Mouse (Mus musculus): ENCODE measurements at regions not wholly inside any gene's neighbourhood (a gene's known extent, or its start where the extent isn't known, plus 50 kb on each side); places are given as distances from the start of the nearest gene placed in this dataset.

- no peak for DNase-seq (ENCODE audit: low read depth in 1 of 2, low spot score in 2 of 2)
- WGBS: 87% methylated on average over 4 of the region's 4 CpGs
- Histone ChIP-seq H3K36me3 (ENCODE audit: control insufficient read depth, insufficient read depth, low read length) (no peaks in the 10 kb centered on the region), H3K4me1 (ENCODE audit: control insufficient read depth, insufficient read depth, insufficient read length) (no peaks in the 10 kb centered on the region), H3K4me3 (ENCODE audit: extremely low read depth, insufficient read depth, insufficient read length) (no peak overlapping the region), H3K27ac (ENCODE audit: insufficient read depth, low read length) (no peak overlapping the region), H3K27me3 (ENCODE audit: control insufficient read depth, insufficient read depth, low read length) (no peaks in the 10 kb centered on the region)
- TF ChIP-seq CTCF (IDR thresholded peaks at IDR 0.05; ENCODE audit: extremely low read depth, insufficient read depth, insufficient read length, insufficient replicate concordance) (no peak), POLR2A (IDR thresholded peaks at IDR 0.05; ENCODE audit: low read depth, low read length) (no peak)
Observed at GRCm38 (mm10) chr4:8427812-8428211, 189.0 kb upstream of the Car8 start.

GRCm38 (mm10) chr4:8423392-8424045, 184.7 kb upstream of the Car8 start:
- H3K36me3 ChIP-seq (ENCODE audit: control insufficient read depth, insufficient read depth, low read length): no peaks in the 10 kb centered on the region
- WGBS: 84% methylated on average over 16 of the region's 16 CpGs
- DNase-seq (ENCODE audit: low read depth in 1 of 2, low spot score in 2 of 2): no peak
- TF ChIP-seq POLR2A (IDR thresholded peaks at IDR 0.05; ENCODE audit: low read depth, low read length) (no peak), CTCF (IDR thresholded peaks at IDR 0.05; ENCODE audit: extremely low read depth, insufficient read depth, insufficient read length, insufficient replicate concordance) (no peak)
- H3K27ac ChIP-seq (ENCODE audit: insufficient read depth, low read length): no peak overlapping the region
- no peaks in the 10 kb centered on the region for H3K27me3 ChIP-seq (ENCODE audit: control insufficient read depth, insufficient read depth, low read length)
- no peaks in the 10 kb centered on the region for H3K4me1 ChIP-seq (ENCODE audit: control insufficient read depth, insufficient read depth, insufficient read length)
- no peak overlapping the region for H3K4me3 ChIP-seq (ENCODE audit: extremely low read depth, insufficient read depth, insufficient read length)

DNA sequence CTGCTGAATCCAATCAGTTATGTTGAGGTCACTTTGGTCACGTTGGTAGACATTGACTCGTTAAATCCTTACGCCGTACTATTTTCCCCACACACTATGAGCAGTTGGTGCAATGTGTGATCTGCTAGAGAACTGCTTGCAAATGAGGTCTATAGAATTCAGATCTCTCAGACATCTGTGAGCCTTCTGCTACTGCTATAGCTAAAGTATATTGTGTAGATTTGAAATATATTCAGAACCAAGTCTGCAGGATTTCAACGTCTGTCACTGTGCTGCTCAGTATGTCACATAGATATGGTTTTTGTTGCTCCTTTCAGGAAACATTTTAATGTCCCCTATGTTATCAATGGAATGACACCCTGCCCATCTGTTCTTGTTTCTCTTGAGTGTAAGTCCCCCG, 182.4 kb upstream of the Car8 start:
- Histone ChIP-seq H3K27me3 (ENCODE audit: control insufficient read depth, insufficient read depth, low read length) (no peaks in the 10 kb centered on the region), H3K36me3 (ENCODE audit: control insufficient read depth, insufficient read depth, low read length) (no peaks in the 10 kb centered on the region), H3K4me1 (ENCODE audit: control insufficient read depth, insufficient read depth, insufficient read length) (no peaks in the 10 kb centered on the region), H3K4me3 (ENCODE audit: extremely low read depth, insufficient read depth, insufficient read length) (no peak overlapping the region), H3K27ac (ENCODE audit: insufficient read depth, low read length) (no peak overlapping the region)
- DNase-seq (ENCODE audit: low read depth in 1 of 2, low spot score in 2 of 2): no peak
- TF ChIP-seq POLR2A (IDR thresholded peaks at IDR 0.05; ENCODE audit: low read depth, low read length) (no peak), CTCF (IDR thresholded peaks at IDR 0.05; ENCODE audit: extremely low read depth, insufficient read depth, insufficient read length, insufficient replicate concordance) (no peak)
- WGBS: 92% methylated on average over 6 of the region's 6 CpGs

- no peak for DNase-seq (ENCODE audit: low read depth in 1 of 2, low spot score in 2 of 2)
- Histone ChIP-seq H3K27ac (ENCODE audit: insufficient read depth, low read length) (no peak overlapping the region), H3K4me1 (ENCODE audit: control insufficient read depth, insufficient read depth, insufficient read length) (no peaks in the 10 kb centered on the region), H3K36me3 (ENCODE audit: control insufficient read depth, insufficient read depth, low read length) (no peaks in the 10 kb centered on the region), H3K27me3 (ENCODE audit: control insufficient read depth, insufficient read depth, low read length) (no peaks in the 10 kb centered on the region), H3K4me3 (ENCODE audit: extremely low read depth, insufficient read depth, insufficient read length) (no peak overlapping the region)
- no peak for TF ChIP-seq CTCF (IDR thresholded peaks at IDR 0.05; ENCODE audit: extremely low read depth, insufficient read depth, insufficient read length, insufficient replicate concordance)
- no peak for TF ChIP-seq POLR2A (IDR thresholded peaks at IDR 0.05; ENCODE audit: low read depth, low read length)
- 64% methylated on average over 1 of the region's 1 CpGs for WGBS
Observed at GRCm38 (mm10) chr4:8418374-8419031, 179.7 kb upstream of the Car8 start.

DNA sequence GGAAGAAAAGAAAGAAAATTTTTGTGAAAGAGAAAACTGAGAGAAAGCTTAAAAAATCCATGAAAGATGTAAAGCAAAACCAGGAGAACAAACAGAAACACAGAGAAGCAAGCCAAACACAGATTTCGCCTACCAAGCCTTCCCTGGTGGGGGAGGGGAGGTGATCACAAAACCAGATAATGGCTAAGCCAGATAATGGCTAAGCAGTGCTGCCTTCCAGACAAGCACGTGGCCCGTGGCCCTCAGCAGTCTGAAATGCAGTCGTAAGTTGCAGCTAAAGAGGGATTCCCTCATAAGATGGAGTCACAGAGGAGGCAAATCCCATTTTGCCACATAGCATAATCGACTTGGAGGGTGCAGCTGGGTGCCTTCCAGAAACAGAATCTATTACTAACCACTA, 179.0 kb upstream of the Car8 start:
- TF ChIP-seq POLR2A (IDR thresholded peaks at IDR 0.05; ENCODE audit: low read depth, low read length) (no peak), CTCF (IDR thresholded peaks at IDR 0.05; ENCODE audit: extremely low read depth, insufficient read depth, insufficient read length, insufficient replicate concordance) (no peak)
- H3K4me1 ChIP-seq (ENCODE audit: control insufficient read depth, insufficient read depth, insufficient read length): no peaks in the 10 kb centered on the region
- no peak for DNase-seq (ENCODE audit: low read depth in 1 of 2, low spot score in 2 of 2)
- H3K27me3 ChIP-seq (ENCODE audit: control insufficient read depth, insufficient read depth, low read length): no peaks in the 10 kb centered on the region
- 75% methylated on average over 5 of the region's 5 CpGs for WGBS
- no peak overlapping the region for H3K4me3 ChIP-seq (ENCODE audit: extremely low read depth, insufficient read depth, insufficient read length)
- no peak overlapping the region for H3K27ac ChIP-seq (ENCODE audit: insufficient read depth, low read length)
- H3K36me3 ChIP-seq (ENCODE audit: control insufficient read depth, insufficient read depth, low read length): no peaks in the 10 kb centered on the region

GRCm38 (mm10) chr4:8413307-8413706, 174.5 kb upstream of the Car8 start:
- Histone ChIP-seq H3K36me3 (ENCODE audit: control insufficient read depth, insufficient read depth, low read length) (no peaks in the 10 kb centered on the region), H3K27ac (ENCODE audit: insufficient read depth, low read length) (no peak overlapping the region), H3K27me3 (ENCODE audit: control insufficient read depth, insufficient read depth, low read length) (no peaks in the 10 kb centered on the region), H3K4me1 (ENCODE audit: control insufficient read depth, insufficient read depth, insufficient read length) (no peaks in the 10 kb centered on the region), H3K4me3 (ENCODE audit: extremely low read depth, insufficient read depth, insufficient read length) (no peak overlapping the region)
- no peak for TF ChIP-seq POLR2A (IDR thresholded peaks at IDR 0.05; ENCODE audit: low read depth, low read length)
- no peak for TF ChIP-seq CTCF (IDR thresholded peaks at IDR 0.05; ENCODE audit: extremely low read depth, insufficient read depth, insufficient read length, insufficient replicate concordance)
- DNase-seq (ENCODE audit: low read depth in 1 of 2, low spot score in 2 of 2): no peak

DNA sequence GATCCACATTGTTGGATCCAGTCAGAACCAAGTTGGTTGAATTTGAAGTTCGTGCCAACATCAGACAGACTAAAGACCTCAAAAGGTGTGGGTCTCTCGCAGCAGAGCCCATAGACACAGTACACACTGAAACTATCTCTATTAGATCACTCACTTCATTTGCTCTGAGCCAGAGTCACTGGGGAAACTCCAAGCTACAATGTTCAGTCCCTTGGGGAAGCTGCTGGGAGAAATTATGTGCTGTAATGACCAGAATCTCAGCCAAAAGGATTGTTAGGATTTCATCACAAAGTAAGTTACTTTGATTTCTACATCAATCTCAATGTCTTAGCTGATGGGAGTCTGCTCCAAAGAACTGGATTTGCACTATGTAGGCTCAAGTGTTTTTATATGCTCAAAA, 161.2 kb upstream of the Car8 start:
- H3K4me3 ChIP-seq (ENCODE audit: extremely low read depth, insufficient read depth, insufficient read length): no peak overlapping the region
- DNase-seq (ENCODE audit: low read depth in 1 of 2, low spot score in 2 of 2): no peak
- TF ChIP-seq CTCF (IDR thresholded peaks at IDR 0.05; ENCODE audit: extremely low read depth, insufficient read depth, insufficient read length, insufficient replicate concordance): no peak
- TF ChIP-seq POLR2A (IDR thresholded peaks at IDR 0.05; ENCODE audit: low read depth, low read length): no peak
- H3K27ac ChIP-seq (ENCODE audit: insufficient read depth, low read length): no peak overlapping the region
- no peaks in the 10 kb centered on the region for H3K27me3 ChIP-seq (ENCODE audit: control insufficient read depth, insufficient read depth, low read length)
- H3K36me3 ChIP-seq (ENCODE audit: control insufficient read depth, insufficient read depth, low read length): no peaks in the 10 kb centered on the region
- WGBS: 96% methylated on average over 2 of the region's 2 CpGs
- H3K4me1 ChIP-seq (ENCODE audit: control insufficient read depth, insufficient read depth, insufficient read length): no peaks in the 10 kb centered on the region
